Mouse (Mus musculus): Measurements from ENCODE around the gene Slc5a12.

The Slc5a12 gene

DNA sequence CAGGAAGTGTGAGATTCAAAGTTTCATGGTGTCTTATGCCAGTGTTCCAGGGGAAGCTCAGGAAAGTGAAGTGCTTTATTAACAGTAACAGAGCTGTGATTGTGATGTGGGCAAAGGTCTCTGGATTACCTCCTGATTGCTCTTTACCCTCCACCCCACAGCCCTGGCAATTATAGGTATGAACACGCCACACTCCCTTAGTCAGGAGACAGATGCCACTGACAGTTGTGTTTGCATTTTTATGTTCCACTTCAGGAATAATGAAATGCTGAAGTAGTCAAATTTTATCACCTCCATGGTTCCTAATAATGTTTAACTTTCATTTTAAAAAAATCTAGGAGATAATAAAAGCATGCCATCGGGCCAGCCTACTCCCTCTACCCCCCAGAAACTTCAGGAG is at the start of gene Slc5a12:
Gene Slc5a12, plus strand, starts transcription at position 367 of the 400 bp plus-strand sequence.
- no peak for DNase-seq

DNA sequence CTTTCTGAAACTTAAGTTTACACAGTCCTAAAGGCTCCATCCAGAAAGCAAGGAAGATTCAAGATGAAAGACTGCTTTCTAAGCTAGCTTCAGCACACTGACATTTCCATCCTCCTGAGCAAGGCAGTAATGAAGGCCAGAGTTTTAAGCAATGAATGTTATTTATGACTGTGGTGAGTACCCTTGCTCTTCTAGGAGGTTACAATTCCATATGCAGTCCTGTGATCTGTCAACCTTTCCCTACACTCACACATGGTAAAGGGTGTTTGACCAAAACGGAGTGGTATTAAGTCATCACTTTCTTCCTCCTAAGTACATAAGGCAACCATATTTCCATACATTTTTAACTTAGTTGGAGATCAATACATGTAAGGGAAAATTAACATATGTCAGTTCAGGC is 41.0 kb upstream of the Slc5a12 start:
- DNase-seq: no peak

DNA sequence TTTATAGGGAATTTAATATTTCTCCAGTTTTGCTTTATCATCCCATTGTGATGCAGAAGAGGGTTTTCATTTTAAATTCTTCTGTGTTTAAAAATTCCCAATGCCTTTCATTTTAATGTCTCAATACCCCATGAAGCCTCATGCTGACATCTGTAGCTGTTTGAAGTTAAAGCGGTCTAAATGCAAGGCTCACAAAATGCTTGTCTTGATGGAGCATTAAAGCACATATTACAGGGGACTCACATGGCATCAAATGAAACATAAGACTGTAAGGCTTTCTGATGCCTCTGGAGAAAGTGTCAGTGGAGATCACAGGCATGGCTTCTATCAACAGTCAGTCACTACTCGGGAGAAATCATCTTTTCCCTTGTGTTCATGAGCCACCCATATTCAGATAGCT is 34.5 kb upstream of the Slc5a12 start:
- no peak for DNase-seq

DNA sequence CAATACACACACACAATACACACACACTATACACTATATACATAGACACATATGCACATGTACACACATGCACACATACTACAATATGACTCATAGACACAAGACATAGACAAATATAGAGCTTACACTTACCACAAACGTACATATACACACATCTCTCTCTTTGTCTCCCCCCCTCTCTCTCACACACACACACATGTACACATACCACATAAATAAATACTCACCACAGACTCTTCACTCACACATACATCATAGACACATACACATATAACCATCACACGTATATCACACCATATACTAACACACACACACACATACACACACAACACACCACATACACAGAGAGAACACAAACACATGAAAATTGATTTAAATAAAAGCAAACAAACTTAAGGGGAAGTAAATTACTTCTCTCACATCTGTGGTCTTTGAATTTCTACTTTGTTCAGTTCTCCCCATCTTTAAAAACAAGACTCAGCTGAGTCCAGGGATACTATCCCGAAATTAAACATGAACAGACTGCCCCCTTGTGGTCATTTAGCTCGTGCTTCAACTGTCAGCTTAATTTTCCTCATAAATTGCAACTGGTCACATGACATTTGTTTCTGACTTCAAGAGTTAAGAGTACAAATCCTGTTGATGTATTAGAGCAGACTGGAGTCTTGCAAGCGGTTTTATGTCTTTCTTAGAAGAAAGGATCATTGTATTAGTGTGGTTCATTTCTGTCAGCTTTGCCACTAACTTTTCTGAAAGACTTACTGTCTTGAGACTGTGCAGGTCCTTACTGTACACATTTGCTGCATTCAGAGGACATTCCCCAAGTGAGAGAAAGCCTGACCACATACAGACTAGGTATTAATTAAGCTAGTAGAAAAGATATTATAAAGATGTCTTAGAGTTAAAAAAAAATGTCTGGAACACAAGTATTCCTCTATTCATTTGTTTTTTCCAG is 32.1 kb upstream of the Slc5a12 start:
- DNase-seq: no peak

DNA sequence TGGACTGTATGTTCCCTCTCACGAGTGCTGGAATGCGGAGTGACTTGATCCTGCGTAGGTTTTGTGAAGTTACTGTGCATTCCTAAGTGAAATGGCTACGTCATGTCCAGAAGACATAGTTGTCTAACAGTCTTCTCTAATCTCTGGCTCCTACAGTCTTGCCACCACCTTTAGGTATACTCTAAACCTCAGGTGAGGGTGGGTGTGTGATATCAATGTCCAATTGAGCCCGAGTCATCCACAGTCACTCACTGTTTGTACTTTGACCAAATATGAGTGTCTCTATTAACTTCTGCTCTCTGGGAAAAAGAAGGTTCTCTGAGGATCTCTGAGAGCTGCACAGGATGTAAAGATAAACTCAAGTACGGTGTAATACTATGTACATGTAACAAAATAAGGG is 10.4 kb upstream of the Slc5a12 start:
- DNase-seq: no peak

DNA sequence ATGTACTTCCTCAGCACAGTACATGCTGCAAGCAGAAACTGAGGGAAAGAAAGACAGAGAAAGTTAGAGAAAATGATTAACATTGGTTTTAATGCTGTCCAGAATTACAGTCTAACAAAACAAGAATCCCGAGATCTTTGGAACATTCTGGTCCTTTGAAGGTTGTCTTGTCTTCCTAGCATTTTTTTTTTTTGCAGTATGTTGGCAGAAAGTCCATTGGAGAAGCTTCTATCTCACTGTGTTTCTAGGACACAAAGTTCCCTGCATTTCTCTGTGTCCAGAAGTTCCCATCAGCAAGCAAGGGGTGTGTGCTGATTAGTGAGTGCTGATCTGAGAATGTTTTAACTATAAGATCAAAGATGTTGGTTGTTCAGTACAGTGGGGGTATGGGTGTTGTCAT is 7.1 kb upstream of the Slc5a12 start:
- DNase-seq: no peak

DNA sequence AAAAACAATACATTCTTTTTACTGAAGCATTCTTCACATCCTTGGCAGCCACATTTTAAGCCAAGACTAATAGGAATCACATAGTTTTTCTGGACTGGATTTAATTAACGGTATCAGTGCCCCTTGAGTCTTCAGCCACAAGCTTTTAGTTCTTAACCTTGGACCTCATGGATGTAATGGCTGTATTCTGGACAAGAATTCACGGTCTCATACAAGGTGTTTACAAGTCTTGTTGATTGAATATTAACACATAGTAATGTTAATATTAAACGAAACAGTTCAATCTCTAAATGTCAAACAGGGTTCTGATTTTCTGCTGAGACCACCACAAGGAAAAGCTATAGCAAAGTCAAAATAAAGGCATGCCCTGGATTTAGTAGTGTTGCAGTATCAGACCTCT is 4.8 kb upstream of the Slc5a12 start:
- DNase-seq: no peak

DNA sequence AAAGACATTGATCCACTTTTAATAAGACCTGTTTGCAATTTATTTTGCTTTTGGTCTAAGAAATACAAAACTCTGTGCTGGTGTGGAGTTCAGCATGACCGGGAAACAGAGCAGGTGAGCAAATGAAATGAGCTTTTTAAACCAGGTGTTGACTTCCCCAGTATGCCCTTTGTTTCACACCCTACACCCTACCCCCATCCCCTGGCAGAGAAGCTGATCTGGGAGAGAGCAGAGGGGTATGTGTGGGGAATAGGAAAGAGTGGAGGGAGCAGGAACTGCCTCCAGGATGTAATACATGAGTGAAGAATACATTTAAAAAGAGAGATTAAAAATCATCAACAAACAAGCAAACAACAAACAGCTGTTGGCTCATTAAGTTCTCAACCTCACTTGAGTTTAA is 47.3 kb downstream of the Slc5a12 start:
- DNase-seq: no peak

DNA sequence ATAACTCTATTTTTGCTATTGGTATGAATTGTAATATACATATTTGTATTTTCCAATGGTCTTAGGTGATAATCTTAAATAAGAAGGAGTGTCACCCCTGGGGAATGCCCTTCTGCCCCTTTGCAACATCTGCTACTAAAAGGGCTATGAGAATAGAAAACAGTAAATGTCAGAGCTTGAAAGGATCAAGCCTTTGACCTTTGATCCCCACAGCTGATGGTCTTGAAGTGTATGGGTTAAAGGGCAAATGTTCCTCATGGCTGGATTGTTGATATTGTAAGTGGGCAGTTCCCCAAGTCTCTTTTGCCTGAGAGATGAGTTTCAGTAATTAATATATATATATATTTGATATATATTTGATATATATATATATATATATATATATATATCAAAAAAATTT is 47.7 kb downstream of the Slc5a12 start:
- DNase-seq: no peak

DNA sequence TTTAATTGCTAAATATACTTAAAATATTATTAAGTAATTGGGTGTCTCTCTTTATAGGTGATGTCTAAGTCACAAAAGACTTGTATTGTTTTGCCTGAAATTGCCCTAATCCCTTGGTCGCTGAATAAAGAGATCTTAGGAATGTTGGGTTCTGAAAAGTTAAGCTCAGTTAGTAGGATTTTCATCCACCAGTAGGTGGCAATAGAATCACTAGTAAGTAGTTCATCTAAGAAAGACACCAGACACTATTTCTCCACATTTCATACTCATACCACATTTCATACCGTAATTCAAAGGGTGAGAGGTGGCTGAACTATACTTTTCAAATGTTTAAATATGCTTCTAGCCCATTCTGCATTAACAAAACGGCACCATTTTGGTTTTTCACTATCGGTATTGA is 66.2 kb downstream of the Slc5a12 start:
- DNase-seq: no peak

DNA sequence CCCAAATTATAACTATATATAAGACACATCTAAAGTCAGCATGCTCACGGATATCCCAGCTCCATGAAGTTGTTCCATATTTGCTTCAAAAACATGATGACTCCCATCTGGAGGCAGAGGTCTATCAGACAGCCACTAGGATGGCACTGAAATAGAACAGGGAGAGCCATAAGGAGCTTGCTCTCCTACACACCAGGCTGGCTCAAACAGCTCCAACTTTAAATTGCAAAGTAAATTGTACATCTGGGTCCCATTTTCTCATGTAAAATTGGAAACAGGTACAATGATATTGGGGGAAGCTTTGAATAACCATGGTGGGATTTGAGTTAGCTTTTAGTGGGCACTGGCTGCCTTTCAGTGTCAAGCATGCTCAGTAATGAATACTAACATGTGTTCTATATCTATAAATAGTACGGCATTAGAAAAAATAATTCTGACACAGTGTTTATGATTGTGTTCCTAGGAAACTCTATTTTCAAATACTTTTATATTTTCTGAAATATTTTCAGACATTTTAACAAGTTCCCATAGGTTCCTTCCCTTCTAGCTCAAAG is 74.0 kb downstream of the Slc5a12 start:
- no peak for DNase-seq
